In the genomic region with DNA sequence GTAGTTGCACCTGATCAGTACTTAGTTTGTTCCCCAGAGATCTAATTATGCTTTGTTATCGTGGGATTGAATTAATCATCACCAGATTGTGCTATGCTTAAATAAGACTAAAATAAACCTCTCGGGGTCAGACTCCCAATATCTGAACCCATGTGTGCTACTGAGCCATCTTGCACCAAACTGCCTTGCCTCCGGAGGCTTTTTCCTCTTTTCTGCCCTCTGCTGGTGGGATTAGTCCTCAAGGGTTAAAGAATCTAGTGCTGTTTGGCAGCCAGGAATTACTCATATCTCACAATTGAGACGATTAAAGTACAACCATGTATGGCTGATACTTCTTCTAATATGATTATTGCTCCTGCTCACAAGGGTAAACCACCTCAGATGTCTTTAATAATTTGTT, we compare ENCODE assay signal across 8 mouse cellular contexts.
A peak's percentile ranks its signal among the peaks of the same experiment; 100 is the strongest.
DNase-seq lines count a peak whose midpoint lies in the region; ATAC-seq and TF ChIP-seq lines count a peak whose summit lies in the region.

No protein-coding gene starts in this region.

- H3K27me3 ChIP-seq in spleen, adult 2 months (ENCODE audit: control insufficient read depth, insufficient read depth, low read length) = no peaks in the 10 kb centered on the region
- no peaks in the 10 kb centered on the region for H3K27me3 ChIP-seq in midbrain, embryonic 13.5 days

- no peak overlapping the region for H3K27ac ChIP-seq in gastrocnemius, adult 2 months
- no peak overlapping the region for H3K27ac ChIP-seq in spleen, adult 2 months (ENCODE audit: insufficient read depth, low read length)
- H3K27ac ChIP-seq in midbrain, embryonic 13.5 days = no peak overlapping the region

- H3K4me1 ChIP-seq in spleen, adult 2 months (ENCODE audit: control insufficient read depth, insufficient read depth, insufficient read length) = no peaks in the 10 kb centered on the region
- H3K4me1 ChIP-seq in midbrain, embryonic 13.5 days (replicated peaks) = peaks cover 12% of the 10 kb centered on the region

- DNase-seq in gastrocnemius, adult 2 months = no peak
- no peak for DNase-seq in gastrocnemius, postnatal 25 days
- peak in 1 of 2 experiments; percentile 24 for DNase-seq in spleen, adult 2 months (ENCODE audit: low read depth in 1 of 2, low spot score in 2 of 2)
- DNase-seq in spleen, adult 12 weeks (ENCODE audit: low spot score) = no peak
- peak; percentile 56 for DNase-seq in embryo, embryonic 10.5 days (ENCODE audit: low spot score)
- DNase-seq in lung, postnatal 25 days (ENCODE audit: low spot score) = peak; percentile 59
- no peak for DNase-seq in cerebellum, postnatal 4 days (ENCODE audit: low spot score in 2 of 2)

- no peaks in the 10 kb centered on the region for H3K9me3 ChIP-seq in midbrain, embryonic 13.5 days

- no peak overlapping the region for H3K9ac ChIP-seq in midbrain, embryonic 13.5 days (replicated peaks)

- H3K36me3 ChIP-seq in spleen, adult 2 months (ENCODE audit: control insufficient read depth, insufficient read depth, low read length) = no peaks in the 10 kb centered on the region
- no peaks in the 10 kb centered on the region for H3K36me3 ChIP-seq in midbrain, embryonic 13.5 days

- TF ChIP-seq POLR2A in spleen, adult 2 months (IDR thresholded peaks at IDR 0.05; ENCODE audit: low read depth, low read length) = no peak

- no peak overlapping the region for H3K4me2 ChIP-seq in midbrain, embryonic 13.5 days (replicated peaks)

- WGBS in spleen, adult 2 months = 49% methylated on average over 4 of the region's 4 CpGs
- WGBS in midbrain, embryonic 13.5 days = 70% methylated on average over 4 of the region's 4 CpGs

- no peak for ATAC-seq in midbrain, embryonic 13.5 days

- TF ChIP-seq CTCF in gastrocnemius, adult 2 months (IDR thresholded peaks at IDR 0.05) = peak; percentile 67
- TF ChIP-seq CTCF in spleen, adult 2 months (IDR thresholded peaks at IDR 0.05; ENCODE audit: extremely low read depth, insufficient read depth, insufficient read length, insufficient replicate concordance) = peak; percentile 22; the same call in 1 of the 2 replicates

- intact Hi-C loops in gastrocnemius, adult 2 months (cut with DNase I) = loop anchor here (2.0 kb wide), 1 partner anchor 48 kb away; no protein-coding TSS in a partner anchor

- H3K4me3 ChIP-seq in gastrocnemius, adult 2 months = no peak overlapping the region
- no peak overlapping the region for H3K4me3 ChIP-seq in spleen, adult 2 months (ENCODE audit: extremely low read depth, insufficient read depth, insufficient read length)
- H3K4me3 ChIP-seq in midbrain, embryonic 13.5 days (replicated peaks) = no peak overlapping the region

Comparison
In these comparisons a context has a peak if more than half of its experiments do, and no peak if none do; other contexts are left out.
1. DNase-seq: peak in embryo, embryonic 10.5 days (single experiment) and lung, postnatal 25 days (single experiment); none in gastrocnemius, adult 2 months (single experiment), gastrocnemius, postnatal 25 days (single experiment), spleen, adult 12 weeks (single experiment) and cerebellum, postnatal 4 days (0 of 2).